In the genomic region with DNA sequence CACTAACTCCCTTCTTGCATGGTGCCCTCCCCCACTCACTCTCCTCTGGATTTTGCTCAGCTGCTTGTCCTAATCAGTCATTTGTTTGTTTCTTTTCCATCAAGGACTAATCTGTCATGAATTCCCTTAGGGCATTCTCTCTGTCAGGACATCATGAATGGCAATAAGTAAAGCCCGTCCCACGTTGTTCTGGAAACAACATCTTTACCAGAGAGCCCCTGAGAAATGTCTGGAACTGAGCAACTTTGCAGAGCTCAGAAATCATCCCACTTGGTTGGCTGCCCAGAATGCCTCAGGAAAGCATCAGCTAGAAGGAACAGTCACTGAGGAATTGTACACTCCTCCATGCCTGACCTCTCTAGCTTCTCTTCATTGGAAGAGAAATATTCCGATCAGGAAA, we compare ENCODE assay signal across 10 mouse cellular contexts. TPM values are rescaled to one million over a fixed set of nuclear protein-coding genes. Genes with fewer than 3 reads are reported as not detected.
A peak's percentile ranks its signal among the peaks of the same experiment; 100 is the strongest.
DNase-seq lines count a peak whose midpoint lies in the region; ATAC-seq lines count a peak whose summit lies in the region.
"Had no signal": no experiment of that assay in that cellular context is flagged by ENCODE, and none has a peak within 500 bp of the region (broad histone marks: within the 10 kb centered on the region; RNA-seq: fewer than 3 reads in every experiment).

No protein-coding gene starts in this region.

- no peak overlapping the region for H3K4me2 ChIP-seq in kidney, embryonic 14.5 days (replicated peaks; ENCODE audit: low read depth, low read length)
- H3K4me2 ChIP-seq in forebrain, embryonic 16.5 days (ENCODE audit: low read length): peak overlapping the region; percentile 37
- 0 out of 2 replicates have a peak overlapping the region, but pooled peaks have one; percentile 21 for H3K4me2 ChIP-seq in hindbrain, embryonic 14.5 days (replicated peaks)

- H3K4me1 ChIP-seq in kidney, embryonic 14.5 days (ENCODE audit: control insufficient read depth, insufficient read depth, low read length): peaks cover 4% of the 10 kb centered on the region; the same call in 1 of the 2 replicates
- peaks cover 17% of the 10 kb centered on the region for H3K4me1 ChIP-seq in forebrain, embryonic 16.5 days (replicated peaks; ENCODE audit: control insufficient read depth, insufficient read depth, low read length)
- peaks cover 14% of the 10 kb centered on the region for H3K4me1 ChIP-seq in hindbrain, embryonic 14.5 days (replicated peaks; ENCODE audit: control insufficient read depth, insufficient read depth, low read length)

- H3K27me3 ChIP-seq in kidney, embryonic 14.5 days (ENCODE audit: control insufficient read depth, insufficient read depth, low read length): no peaks in the 10 kb centered on the region
- H3K27me3 ChIP-seq in forebrain, embryonic 16.5 days (replicated peaks; ENCODE audit: control insufficient read depth, insufficient read depth, low read length): no peaks in the 10 kb centered on the region
- H3K27me3 ChIP-seq in hindbrain, embryonic 14.5 days (ENCODE audit: control insufficient read depth, insufficient read depth, low read length): no peaks in the 10 kb centered on the region

- no peak for DNase-seq in kidney, adult 18-20 months
- peak; percentile 85 for DNase-seq in NIH3T3 (ENCODE audit: low read depth)
- DNase-seq in hindbrain, embryonic 14.5 days (ENCODE audit: low spot score): peak; percentile 42
- DNase-seq in testis, postnatal 14 days (ENCODE audit: low spot score): peak; percentile 33
- DNase-seq in frontal cortex, postnatal 10 days (ENCODE audit: low spot score in 2 of 2): no peak
- no peak for DNase-seq in layer of hippocampus, adult 9-10 months (ENCODE audit: low spot score)

- no peaks in the 10 kb centered on the region for H3K36me3 ChIP-seq in kidney, embryonic 14.5 days (ENCODE audit: control insufficient read depth, insufficient read depth, low read length)
- H3K36me3 ChIP-seq in forebrain, embryonic 16.5 days (ENCODE audit: control insufficient read depth, insufficient read depth): no peaks in the 10 kb centered on the region
- no peaks in the 10 kb centered on the region for H3K36me3 ChIP-seq in hindbrain, embryonic 14.5 days (replicated peaks; ENCODE audit: control insufficient read depth, insufficient read depth)

- 26% methylated on average over 3 of the region's 3 CpGs for WGBS in kidney, embryonic 14.5 days
- WGBS in forebrain, embryonic 16.5 days: 13% methylated on average over 3 of the region's 3 CpGs
- WGBS in hindbrain, embryonic 14.5 days: 19% methylated on average over 3 of the region's 3 CpGs

- H3K27ac ChIP-seq in kidney, embryonic 14.5 days (ENCODE audit: low read depth, low read length): peak overlapping the region; percentile 44; the same call in 1 of the 2 replicates
- peak overlapping the region; percentile 65 for H3K27ac ChIP-seq in forebrain, embryonic 16.5 days (ENCODE audit: low read length)
- peak overlapping the region; percentile 15; the same call in 1 of the 2 replicates for H3K27ac ChIP-seq in hindbrain, embryonic 14.5 days
- H3K27ac ChIP-seq: macrophage had no signal

- peak; percentile 81; the same call in 1 of the 2 replicates for ATAC-seq in kidney, embryonic 14.5 days (ENCODE audit: low FRiP score, low TSS enrichment)
- peak; percentile 32 for ATAC-seq in forebrain, embryonic 16.5 days
- peak; percentile 57; the same call in 1 of the 2 replicates for ATAC-seq in hindbrain, embryonic 14.5 days (ENCODE audit: low FRiP score)

- no peak overlapping the region for H3K9ac ChIP-seq in kidney, embryonic 14.5 days (ENCODE audit: low read depth, low read length)
- no peak overlapping the region for H3K9ac ChIP-seq in forebrain, embryonic 16.5 days (replicated peaks; ENCODE audit: low read depth, low read length)
- H3K9ac ChIP-seq in hindbrain, embryonic 14.5 days: no peak overlapping the region

- H3K4me3 ChIP-seq in kidney, embryonic 14.5 days (ENCODE audit: low read length): no peak overlapping the region
- no peak overlapping the region for H3K4me3 ChIP-seq in forebrain, embryonic 16.5 days (replicated peaks; ENCODE audit: low read length)
- no peak overlapping the region for H3K4me3 ChIP-seq in hindbrain, embryonic 14.5 days (replicated peaks; ENCODE audit: low read length)
- H3K4me3 ChIP-seq: erythroblast, embryonic 14.5 days had no signal

- H3K9me3 ChIP-seq in kidney, embryonic 14.5 days (ENCODE audit: control insufficient read depth, low read length): no peaks in the 10 kb centered on the region
- no peaks in the 10 kb centered on the region for H3K9me3 ChIP-seq in forebrain, embryonic 16.5 days (ENCODE audit: control insufficient read depth, low read length)
- H3K9me3 ChIP-seq in hindbrain, embryonic 14.5 days (ENCODE audit: control insufficient read depth, low read length): no peaks in the 10 kb centered on the region

RNA-seq across cellular contexts. Expression of a gene that starts 55.4 kb away (rescaled TPM):
- polyA plus RNA-seq in kidney, embryonic 14.5 days (2014; fragmentation: Nextera tagmentation; extraction: Ambion mirVana): 34.0 and 46.7 TPM in 2 replicates
- 62.3 and 74.4 TPM in 2 replicates for polyA plus RNA-seq in forebrain, embryonic 16.5 days (2015; fragmentation: Nextera tagmentation; extraction: Ambion mirVana)
- polyA plus RNA-seq in hindbrain, embryonic 14.5 days (2014; fragmentation: Nextera tagmentation; extraction: Ambion mirVana): 80.1 and 81.4 TPM in 2 replicates

Comparison
In these comparisons a context has a peak if more than half of its experiments do, and no peak if none do; other contexts are left out.
1. H3K27ac ChIP-seq: peak in every context shown above with its lines; median percentile 65 in forebrain, embryonic 16.5 days; 44 in kidney, embryonic 14.5 days; 15 in hindbrain, embryonic 14.5 days.
2. DNase-seq: peak in NIH3T3 (single experiment), hindbrain, embryonic 14.5 days (single experiment) and testis, postnatal 14 days (single experiment); none in kidney, adult 18-20 months (single experiment), frontal cortex, postnatal 10 days (0 of 2) and layer of hippocampus, adult 9-10 months (single experiment).
3. Peak in every context shown above with its lines, with median percentiles within 50 percentile points of each other: ATAC-seq.